Mouse (Mus musculus): ENCODE data around the gene Wdr46. TPM values are rescaled to one million over a fixed set of nuclear protein-coding genes. Genes with fewer than 3 reads are reported as not detected.

The Wdr46 gene
- polyA plus RNA-seq, 1 experiment from 2014 or later = 19.7 TPM

DNA sequence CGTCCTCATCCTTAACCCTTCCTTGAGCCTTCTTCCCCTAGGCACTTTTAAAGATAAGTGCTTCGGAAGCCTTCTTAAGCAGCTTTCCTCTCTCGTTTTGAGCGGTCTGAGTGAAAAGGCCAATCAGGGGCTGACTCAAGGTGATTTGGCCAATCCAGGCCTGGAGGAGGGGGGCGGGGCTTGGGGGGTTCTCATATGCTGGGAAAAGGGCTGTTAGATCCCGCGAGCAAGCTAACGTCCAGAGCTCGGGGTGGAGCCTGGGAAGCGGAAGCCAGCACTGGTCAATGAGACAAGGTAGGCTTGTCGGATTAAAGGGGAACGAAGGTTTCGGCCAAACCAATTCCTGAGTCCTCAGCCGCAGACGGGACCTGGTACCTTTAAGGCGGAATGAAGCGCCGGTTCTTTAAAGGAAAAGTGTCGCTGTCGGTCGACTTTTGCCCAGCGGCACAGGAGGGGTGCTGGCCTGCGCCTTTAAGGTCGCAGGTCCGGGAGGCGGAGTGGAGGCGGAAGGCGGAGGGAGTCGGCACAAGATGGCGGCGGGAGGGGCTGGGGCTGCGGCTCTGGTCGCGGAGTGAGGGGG lies 24.7 kb upstream of the Wdr46 start, which contains the start of the genes Tapbp and Zbtb22:
Gene Tapbp, plus strand, starts transcription at position 229 of the 580 bp plus-strand sequence.
Gene Zbtb22, plus strand, starts transcription at position 234 of the 580 bp plus-strand sequence.
- H3K27me3 ChIP-seq (ENCODE audit: control insufficient read depth, insufficient read depth, low read length) = peaks cover 3% of the 10 kb centered on the region; the same call in 1 of the 2 replicates
- ATAC-seq (replicated peaks; ENCODE audit: insufficient number of reproducible peaks, low FRiP score, low TSS enrichment) = peak; percentile 84
- peak within 1 kb of the TSS; percentile 76 for H3K9ac ChIP-seq (ENCODE audit: low read depth, low read length)
- H3K4me1 ChIP-seq (ENCODE audit: control insufficient read depth, insufficient read depth, low read length) = peaks cover 20% of the 10 kb centered on the region
- H3K27ac ChIP-seq (ENCODE audit: low read depth, low read length) = peak within 1 kb of the TSS; percentile 86
- H3K36me3 ChIP-seq (ENCODE audit: control insufficient read depth, insufficient read depth, low read length) = peaks cover 31% of the 10 kb centered on the region
- no peaks in the 10 kb centered on the region for H3K9me3 ChIP-seq (replicated peaks; ENCODE audit: control insufficient read depth, low read length)
- 0% methylated on average over 33 of the region's 34 CpGs for WGBS (ENCODE audit: insufficient replicate concordance)
- H3K4me2 ChIP-seq = peak within 1 kb of the TSS; percentile 70
- H3K4me3 ChIP-seq (ENCODE audit: low read depth, low read length) = peak within 1 kb of the TSS; percentile 66

GRCm38 (mm10) chr17:33916294-33916693 lies 24.2 kb upstream of the Wdr46 start:
- H3K4me1 ChIP-seq (ENCODE audit: control insufficient read depth, insufficient read depth, low read length) = peaks cover 23% of the 10 kb centered on the region
- peaks cover 27% of the 10 kb centered on the region for H3K36me3 ChIP-seq (ENCODE audit: control insufficient read depth, insufficient read depth, low read length)
- H3K9ac ChIP-seq (ENCODE audit: low read depth, low read length) = peak overlapping the region; percentile 76
- H3K27me3 ChIP-seq (ENCODE audit: control insufficient read depth, insufficient read depth, low read length) = peaks cover 3% of the 10 kb centered on the region; the same call in 1 of the 2 replicates
- H3K9me3 ChIP-seq (replicated peaks; ENCODE audit: control insufficient read depth, low read length) = no peaks in the 10 kb centered on the region
- peak overlapping the region; percentile 70 for H3K4me2 ChIP-seq
- peak; percentile 29 for ATAC-seq (replicated peaks; ENCODE audit: insufficient number of reproducible peaks, low FRiP score, low TSS enrichment)
- peak overlapping the region; percentile 86 for H3K27ac ChIP-seq (ENCODE audit: low read depth, low read length)
- 1% methylated on average over 17 of the region's 20 CpGs for WGBS (ENCODE audit: insufficient replicate concordance)
- peak overlapping the region; percentile 66 for H3K4me3 ChIP-seq (ENCODE audit: low read depth, low read length)

- H3K9ac ChIP-seq (ENCODE audit: low read depth, low read length) = peak overlapping the region; percentile 76; the same call in 1 of the 2 replicates
Measured at GRCm38 (mm10) chr17:33916847-33917655, 23.4 kb upstream of the Wdr46 start.

GRCm38 (mm10) chr17:33917656-33918292 lies 22.7 kb upstream of the Wdr46 start:
- Histone ChIP-seq H3K4me3 (ENCODE audit: low read depth, low read length) (peak overlapping the region; percentile 66; the same call in 1 of the 2 replicates), H3K27me3 (ENCODE audit: control insufficient read depth, insufficient read depth, low read length) (peaks cover 3% of the 10 kb centered on the region; the same call in 1 of the 2 replicates), H3K4me2 (peak overlapping the region; percentile 99), H3K36me3 (ENCODE audit: control insufficient read depth, insufficient read depth, low read length) (peaks cover 14% of the 10 kb centered on the region), H3K9ac (ENCODE audit: low read depth, low read length) (no peak overlapping the region), H3K4me1 (ENCODE audit: control insufficient read depth, insufficient read depth, low read length) (peaks cover 23% of the 10 kb centered on the region), H3K9me3 (replicated peaks; ENCODE audit: control insufficient read depth, low read length) (no peaks in the 10 kb centered on the region), H3K27ac (ENCODE audit: low read depth, low read length) (no peak overlapping the region)
- no peak for ATAC-seq (replicated peaks; ENCODE audit: insufficient number of reproducible peaks, low FRiP score, low TSS enrichment)
- WGBS (ENCODE audit: insufficient replicate concordance) = 79% methylated on average over 18 of the region's 18 CpGs

More at GRCm38 (mm10) chr17:33916847-33917655, 23.4 kb upstream of the Wdr46 start:
- peaks cover 3% of the 10 kb centered on the region; the same call in 1 of the 2 replicates for H3K27me3 ChIP-seq (ENCODE audit: control insufficient read depth, insufficient read depth, low read length)
- no peak overlapping the region for H3K27ac ChIP-seq (ENCODE audit: low read depth, low read length)
- H3K9me3 ChIP-seq (replicated peaks; ENCODE audit: control insufficient read depth, low read length) = no peaks in the 10 kb centered on the region
- peaks cover 19% of the 10 kb centered on the region for H3K36me3 ChIP-seq (ENCODE audit: control insufficient read depth, insufficient read depth, low read length)
- H3K4me2 ChIP-seq = peak overlapping the region; percentile 70
- WGBS (ENCODE audit: insufficient replicate concordance) = 70% methylated on average over 31 of the region's 31 CpGs
- H3K4me3 ChIP-seq (ENCODE audit: low read depth, low read length) = peak overlapping the region; percentile 66
- ATAC-seq (replicated peaks; ENCODE audit: insufficient number of reproducible peaks, low FRiP score, low TSS enrichment) = no peak
- H3K4me1 ChIP-seq (ENCODE audit: control insufficient read depth, insufficient read depth, low read length) = peaks cover 23% of the 10 kb centered on the region

DNA sequence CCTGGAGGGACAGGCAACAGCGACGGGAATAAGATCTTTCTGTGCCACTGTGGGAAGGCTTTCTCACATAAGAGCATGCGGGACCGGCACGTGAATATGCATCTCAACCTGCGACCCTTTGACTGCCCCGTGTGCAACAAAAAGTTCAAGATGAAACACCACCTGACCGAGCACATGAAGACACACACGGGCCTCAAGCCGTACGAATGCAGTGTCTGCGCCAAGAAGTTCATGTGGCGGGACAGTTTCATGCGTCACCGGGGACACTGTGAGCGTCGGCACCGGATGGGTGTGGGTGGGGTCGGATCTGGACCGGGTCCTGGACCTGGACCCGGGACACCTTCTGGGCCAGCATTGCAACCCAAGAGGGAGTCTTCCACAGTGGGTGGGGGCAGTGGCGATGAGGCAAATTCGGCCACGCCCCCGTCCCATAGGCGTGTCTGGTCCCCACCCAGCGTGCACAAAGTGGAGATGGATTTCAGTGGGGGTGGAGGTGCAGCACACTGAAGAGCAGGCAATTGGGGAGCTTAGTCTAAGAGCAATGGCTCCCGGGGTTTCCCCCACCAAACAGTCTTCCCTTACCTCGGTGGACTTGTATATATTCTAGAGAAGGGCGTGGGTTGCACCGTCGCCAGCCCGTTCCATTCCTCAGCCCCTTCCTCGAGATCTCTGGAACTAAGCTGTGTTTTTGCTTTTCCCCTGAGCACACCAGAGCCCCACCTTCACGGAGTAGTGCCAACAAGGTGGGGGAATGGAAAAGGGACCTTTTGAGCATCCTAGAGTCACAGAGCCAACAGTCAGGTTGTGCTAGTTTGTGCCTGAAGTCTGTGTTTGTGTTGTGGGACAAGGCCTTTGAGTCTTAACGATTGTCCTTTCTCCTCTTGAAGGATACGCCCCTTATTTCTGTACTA lies 21.9 kb upstream of the Wdr46 start:
- peak overlapping the region; percentile 71 for H3K27ac ChIP-seq (ENCODE audit: low read depth, low read length)
- 56% methylated on average over 37 of the region's 37 CpGs for WGBS (ENCODE audit: insufficient replicate concordance)
- H3K9me3 ChIP-seq (replicated peaks; ENCODE audit: control insufficient read depth, low read length) = no peaks in the 10 kb centered on the region
- peak overlapping the region; percentile 77 for H3K9ac ChIP-seq (ENCODE audit: low read depth, low read length)
- peak; percentile 16; the same call in 1 of the 2 replicates for ATAC-seq (replicated peaks; ENCODE audit: insufficient number of reproducible peaks, low FRiP score, low TSS enrichment)
- peaks cover 3% of the 10 kb centered on the region; the same call in 1 of the 2 replicates for H3K27me3 ChIP-seq (ENCODE audit: control insufficient read depth, insufficient read depth, low read length)
- peaks cover 23% of the 10 kb centered on the region for H3K4me1 ChIP-seq (ENCODE audit: control insufficient read depth, insufficient read depth, low read length)
- H3K4me2 ChIP-seq = peak overlapping the region; percentile 99
- H3K4me3 ChIP-seq (ENCODE audit: low read depth, low read length) = peak overlapping the region; percentile 76
- H3K36me3 ChIP-seq (ENCODE audit: control insufficient read depth, insufficient read depth, low read length) = peaks cover 10% of the 10 kb centered on the region

GRCm38 (mm10) chr17:33919351-33920281 lies 20.8 kb upstream of the Wdr46 start:
- peak; percentile 58; the same call in 1 of the 2 replicates for ATAC-seq (replicated peaks; ENCODE audit: insufficient number of reproducible peaks, low FRiP score, low TSS enrichment)
- H3K4me3 ChIP-seq (ENCODE audit: low read depth, low read length) = peak overlapping the region; percentile 76
- no peaks in the 10 kb centered on the region for H3K36me3 ChIP-seq (ENCODE audit: control insufficient read depth, insufficient read depth, low read length)
- no peaks in the 10 kb centered on the region for H3K9me3 ChIP-seq (replicated peaks; ENCODE audit: control insufficient read depth, low read length)
- WGBS (ENCODE audit: insufficient replicate concordance) = under 1% methylated on average over 52 of the region's 52 CpGs
- H3K27me3 ChIP-seq (ENCODE audit: control insufficient read depth, insufficient read depth, low read length) = peaks cover 3% of the 10 kb centered on the region; the same call in 1 of the 2 replicates
- peak overlapping the region; percentile 99 for H3K4me2 ChIP-seq
- peak overlapping the region; percentile 71 for H3K27ac ChIP-seq (ENCODE audit: low read depth, low read length)
- H3K4me1 ChIP-seq (ENCODE audit: control insufficient read depth, insufficient read depth, low read length) = peaks cover 23% of the 10 kb centered on the region
- H3K9ac ChIP-seq (ENCODE audit: low read depth, low read length) = peak overlapping the region; percentile 77
